Mouse (Mus musculus): Measurements from ENCODE around the gene Gm28047. TPM values are rescaled to one million over a fixed set of nuclear protein-coding genes. Genes with fewer than 3 reads are reported as not detected.
"Not testable (repeated sequence)": the region's sequence is repeated elsewhere in the genome, so short reads cannot be mapped to it uniquely, and the experiment has no call there.

Gm28047 gene
- polyA plus RNA-seq, 1 experiment from 2014 or later, result not detected

GRCm38 (mm10) chr15:102616174-102616573, 8.7 kb downstream of the Gm28047 start:
- H3K9ac ChIP-seq, result no peak overlapping the region
- no peak overlapping the region for H3K27ac ChIP-seq
- H3K9me3 ChIP-seq, result no peaks in the 10 kb centered on the region
- ATAC-seq (ENCODE audit: insufficient read depth, low FRiP score, low read depth), result no peak
- no peaks in the 10 kb centered on the region for H3K27me3 ChIP-seq (replicated peaks)
- WGBS, result 92% methylated on average over 2 of the region's 2 CpGs
- H3K4me3 ChIP-seq (replicated peaks), result no peak overlapping the region
- H3K36me3 ChIP-seq, result no peaks in the 10 kb centered on the region
- no peak overlapping the region for H3K4me2 ChIP-seq
- no peaks in the 10 kb centered on the region for H3K4me1 ChIP-seq

- Histone ChIP-seq H3K4me2 (no peak overlapping the region), H3K27me3 (replicated peaks) (no peaks in the 10 kb centered on the region), H3K4me3 (replicated peaks) (no peak overlapping the region), H3K9me3 (no peaks in the 10 kb centered on the region), H3K9ac (no peak overlapping the region), H3K4me1 (no peaks in the 10 kb centered on the region), H3K36me3 (0 out of 2 replicates have a peak, but pooled peaks cover 5% of the 10 kb centered on the region), H3K27ac (no peak overlapping the region)
- ATAC-seq (ENCODE audit: insufficient read depth, low FRiP score, low read depth), result no peak
Measured at GRCm38 (mm10) chr15:102614224-102614623, 10.6 kb downstream of the Gm28047 start.

GRCm38 (mm10) chr15:102612966-102613365, 11.9 kb downstream of the Gm28047 start:
- 0 out of 2 replicates have a peak, but pooled peaks cover 5% of the 10 kb centered on the region for H3K36me3 ChIP-seq
- H3K9ac ChIP-seq, result no peak overlapping the region
- no peaks in the 10 kb centered on the region for H3K27me3 ChIP-seq (replicated peaks)
- no peak overlapping the region for H3K4me3 ChIP-seq (replicated peaks)
- no peak for ATAC-seq (ENCODE audit: insufficient read depth, low FRiP score, low read depth)
- no peaks in the 10 kb centered on the region for H3K9me3 ChIP-seq
- H3K4me2 ChIP-seq, result no peak overlapping the region
- H3K4me1 ChIP-seq, result no peaks in the 10 kb centered on the region
- no peak overlapping the region for H3K27ac ChIP-seq

GRCm38 (mm10) chr15:102608586-102608985, 16.3 kb downstream of the Gm28047 start:
- WGBS, result 80% methylated on average over 1 of the region's 1 CpGs
- not testable (repeated sequence) for H3K4me2 ChIP-seq; ATAC-seq (ENCODE audit: insufficient read depth, low FRiP score, low read depth); H3K9ac ChIP-seq; H3K36me3 ChIP-seq; H3K4me1 ChIP-seq; H3K27ac ChIP-seq; H3K4me3 ChIP-seq (replicated peaks); H3K9me3 ChIP-seq; H3K27me3 ChIP-seq (replicated peaks)

GRCm38 (mm10) chr15:102593996-102594656, 30.7 kb downstream of the Gm28047 start:
- ATAC-seq (ENCODE audit: insufficient read depth, low FRiP score, low read depth), result no peak
- Histone ChIP-seq H3K27me3 (replicated peaks) (no peaks in the 10 kb centered on the region), H3K36me3 (peaks cover 5% of the 10 kb centered on the region), H3K9me3 (no peaks in the 10 kb centered on the region), H3K4me1 (peaks cover 10% of the 10 kb centered on the region; the same call in 1 of the 2 replicates), H3K4me3 (replicated peaks) (no peak overlapping the region), H3K4me2 (0 out of 2 replicates have a peak overlapping the region, but pooled peaks have one; percentile 16), H3K9ac (no peak overlapping the region), H3K27ac (peak overlapping the region; percentile 40; the same call in 1 of the 2 replicates)
- WGBS, result 49% methylated on average over 8 of the region's 8 CpGs

GRCm38 (mm10) chr15:102592674-102593073, 32.2 kb downstream of the Gm28047 start:
- H3K4me1 ChIP-seq, result peaks cover 10% of the 10 kb centered on the region; the same call in 1 of the 2 replicates
- no peak overlapping the region for H3K4me3 ChIP-seq (replicated peaks)
- H3K27me3 ChIP-seq (replicated peaks), result no peaks in the 10 kb centered on the region
- no peak overlapping the region for H3K4me2 ChIP-seq
- 45% methylated on average over 1 of the region's 1 CpGs for WGBS
- H3K9ac ChIP-seq, result no peak overlapping the region
- H3K36me3 ChIP-seq, result peaks cover 5% of the 10 kb centered on the region
- no peak for ATAC-seq (ENCODE audit: insufficient read depth, low FRiP score, low read depth)
- no peaks in the 10 kb centered on the region for H3K9me3 ChIP-seq
- no peak overlapping the region for H3K27ac ChIP-seq

GRCm38 (mm10) chr15:102590567-102590966, 34.3 kb downstream of the Gm28047 start:
- Histone ChIP-seq H3K4me2 (no peak overlapping the region), H3K36me3 (peaks cover 5% of the 10 kb centered on the region), H3K4me1 (peaks cover 10% of the 10 kb centered on the region; the same call in 1 of the 2 replicates), H3K4me3 (replicated peaks) (no peak overlapping the region), H3K27ac (no peak overlapping the region), H3K27me3 (replicated peaks) (no peaks in the 10 kb centered on the region), H3K9ac (no peak overlapping the region), H3K9me3 (no peaks in the 10 kb centered on the region)
- 81% methylated on average over 1 of the region's 1 CpGs for WGBS
- no peak for ATAC-seq (ENCODE audit: insufficient read depth, low FRiP score, low read depth)

- no peak for ATAC-seq (ENCODE audit: insufficient read depth, low FRiP score, low read depth)
Measured at GRCm38 (mm10) chr15:102589826-102590225, 35.0 kb downstream of the Gm28047 start.

GRCm38 (mm10) chr15:102585501-102585900, 39.4 kb downstream of the Gm28047 start:
- Histone ChIP-seq H3K9ac (no peak overlapping the region), H3K4me1 (no peaks in the 10 kb centered on the region), H3K27ac (no peak overlapping the region), H3K9me3 (no peaks in the 10 kb centered on the region), H3K27me3 (replicated peaks) (no peaks in the 10 kb centered on the region), H3K4me2 (no peak overlapping the region), H3K4me3 (replicated peaks) (no peak overlapping the region), H3K36me3 (peaks cover 5% of the 10 kb centered on the region)
- ATAC-seq (ENCODE audit: insufficient read depth, low FRiP score, low read depth), result no peak
- 63% methylated on average over 5 of the region's 5 CpGs for WGBS

More at GRCm38 (mm10) chr15:102589826-102590225, 35.0 kb downstream of the Gm28047 start:
- Histone ChIP-seq H3K9me3 (no peaks in the 10 kb centered on the region), H3K4me3 (replicated peaks) (no peak overlapping the region), H3K27me3 (replicated peaks) (no peaks in the 10 kb centered on the region), H3K9ac (no peak overlapping the region), H3K27ac (no peak overlapping the region), H3K4me1 (0 out of 2 replicates have a peak, but pooled peaks cover 6% of the 10 kb centered on the region), H3K36me3 (peaks cover 5% of the 10 kb centered on the region), H3K4me2 (no peak overlapping the region)
- WGBS, result 94% methylated on average over 8 of the region's 8 CpGs

GRCm38 (mm10) chr15:102583708-102584383, 41.0 kb downstream of the Gm28047 start:
- Histone ChIP-seq H3K9ac (no peak overlapping the region), H3K4me1 (no peaks in the 10 kb centered on the region), H3K27ac (no peak overlapping the region), H3K9me3 (no peaks in the 10 kb centered on the region), H3K27me3 (replicated peaks) (no peaks in the 10 kb centered on the region), H3K36me3 (no peaks in the 10 kb centered on the region), H3K4me3 (replicated peaks) (no peak overlapping the region), H3K4me2 (no peak overlapping the region)
- WGBS, result 72% methylated on average over 8 of the region's 8 CpGs
- no peak for ATAC-seq (ENCODE audit: insufficient read depth, low FRiP score, low read depth)

- 61% methylated on average over 1 of the region's 1 CpGs for WGBS
- no peak for ATAC-seq (ENCODE audit: insufficient read depth, low FRiP score, low read depth)
- H3K4me3 ChIP-seq (replicated peaks), result no peak overlapping the region
- no peak overlapping the region for H3K4me2 ChIP-seq
- no peaks in the 10 kb centered on the region for H3K27me3 ChIP-seq (replicated peaks)
- no peaks in the 10 kb centered on the region for H3K4me1 ChIP-seq
- H3K27ac ChIP-seq, result no peak overlapping the region
- H3K9me3 ChIP-seq, result no peaks in the 10 kb centered on the region
- no peak overlapping the region for H3K9ac ChIP-seq
- H3K36me3 ChIP-seq, result no peaks in the 10 kb centered on the region
Measured at GRCm38 (mm10) chr15:102581205-102581604, 43.7 kb downstream of the Gm28047 start.

GRCm38 (mm10) chr15:102578351-102578750, 46.5 kb downstream of the Gm28047 start:
- WGBS, result 75% methylated on average over 2 of the region's 2 CpGs
- H3K9ac ChIP-seq, result no peak overlapping the region
- no peak overlapping the region for H3K27ac ChIP-seq
- no peak for ATAC-seq (ENCODE audit: insufficient read depth, low FRiP score, low read depth)
- no peak overlapping the region for H3K4me3 ChIP-seq (replicated peaks)
- no peaks in the 10 kb centered on the region for H3K36me3 ChIP-seq
- no peak overlapping the region for H3K4me2 ChIP-seq
- H3K9me3 ChIP-seq, result no peaks in the 10 kb centered on the region
- no peaks in the 10 kb centered on the region for H3K4me1 ChIP-seq
- H3K27me3 ChIP-seq (replicated peaks), result no peaks in the 10 kb centered on the region
